Mouse (Mus musculus) layer of hippocampus, adult 9-10 months (tissue): ENCODE data around the gene Vmn1r122.
"Not testable (repeated sequence)": the region's sequence is repeated elsewhere in the genome, so short reads cannot be mapped to it uniquely, and the experiment has no call there.

Experiments
- DNase-seq: peaks from one replicate; pipeline ENCODE4 v3.0.0; 2022; ENCODE audit warnings: low spot score

Vmn1r122 gene

GRCm38 (mm10) chr7:21134028-21134427 lies at the start of gene Vmn1r122:
Gene Vmn1r122 (minus strand): TSS chr7:21134128.
- DNase-seq, result not testable (repeated sequence)

- DNase-seq, result not testable (repeated sequence)
These were observed 28.0 kb upstream of the Vmn1r122 start, which contains the start of gene Vmn1r123 for GRCm38 (mm10) chr7:21161885-21162284. Gene Vmn1r123 (plus strand): TSS chr7:21162185.

- not testable (repeated sequence) for DNase-seq
These were observed 35.5 kb downstream of the Vmn1r122 start, which contains the start of gene Vmn1r121 for GRCm38 (mm10) chr7:21098413-21098812. Gene Vmn1r121 (minus strand): TSS chr7:21098513.
